Mouse (Mus musculus) limb, embryonic 11.5 days (tissue): ENCODE data around the gene Luzp2. TPM values are rescaled to one million over a fixed set of nuclear protein-coding genes. Genes with fewer than 3 reads are reported as not detected.

ENCODE experiments used
- ATAC-seq: fragments of 200-750 bp; cut with Nextera tagmentation; 2 replicates; pipeline ENCODE4 v1.8.0; 2017; ENCODE audit warnings: low read depth; ENCODE audit not compliant: insufficient number of reproducible peaks, low FRiP score, low TSS enrichment
- DNase-seq: peaks from one replicate; pipeline ENCODE4 v3.0.0-alpha.2; 2015; ENCODE audit warnings: low spot score
- H3K27ac ChIP-seq: fragments of 300-500 bp; sonication (generic); replicated peaks from 2 replicates; pipeline ENCODE4 v1.5.1; 2014; ENCODE audit warnings: low read depth, mild to moderate bottlenecking, low read length
- H3K27me3 ChIP-seq: fragments of 300-500 bp; sonication (generic); 2 replicates; pipeline ENCODE4 v1.6.1; 2014; ENCODE audit warnings: mild to moderate bottlenecking, low read length, mixed read lengths; ENCODE audit not compliant: control insufficient read depth, insufficient read depth
- H3K36me3 ChIP-seq: fragments of 300-500 bp; sonication (generic); 2 replicates; pipeline ENCODE4 v1.6.1; 2014; ENCODE audit warnings: mild to moderate bottlenecking, low read length, moderate library complexity, mixed read lengths; ENCODE audit not compliant: control insufficient read depth, insufficient read depth
- H3K4me1 ChIP-seq: fragments of 300-500 bp; sonication (generic); 2 replicates; pipeline ENCODE4 v1.6.1; 2014; ENCODE audit warnings: low read length, mixed read lengths; ENCODE audit not compliant: control insufficient read depth, insufficient read depth
- H3K4me2 ChIP-seq: fragments of 300-500 bp; sonication (generic); 2 replicates; pipeline ENCODE4 v1.6.1; 2014; ENCODE audit warnings: low read depth, mild to moderate bottlenecking, moderate library complexity; ENCODE audit not compliant: severe bottlenecking
- H3K4me3 ChIP-seq: fragments of 300-500 bp; sonication (generic); 2 replicates; pipeline ENCODE4 v1.5.1; 2014; ENCODE audit warnings: low read depth, low read length
- H3K9ac ChIP-seq: fragments of 300-500 bp; sonication (generic); 2 replicates; pipeline ENCODE4 v1.6.1; 2014; ENCODE audit warnings: mild to moderate bottlenecking, low read length
- H3K9me3 ChIP-seq: fragments of 300-500 bp; sonication (generic); 2 replicates; pipeline ENCODE4 v1.6.1; 2016; ENCODE audit warnings: low read length; ENCODE audit not compliant: control insufficient read depth
- WGBS: fragments of 180-500 bp; shearing (Covaris S2); extraction: QIAGEN DNeasy Blood & Tissue Kit; methylation state at CpG from one replicate; pipeline ENCODE4 v1.1.7; 2014; 5-methylcytosine and 5-hydroxymethylcytosine counted together
- polyA plus RNA-seq: library from polyadenylated mRNA; unstranded; fragments of >200 nt; fragmentation: Nextera tagmentation; extraction: Ambion mirVana; gene quantifications from 2 replicates; pipeline ENCODE4 v1.2.1, GENCODE M21; 2014

Gene Luzp2
- polyA plus RNA-seq, 1 experiment from 2014 or later, result 0.97 TPM

DNA sequence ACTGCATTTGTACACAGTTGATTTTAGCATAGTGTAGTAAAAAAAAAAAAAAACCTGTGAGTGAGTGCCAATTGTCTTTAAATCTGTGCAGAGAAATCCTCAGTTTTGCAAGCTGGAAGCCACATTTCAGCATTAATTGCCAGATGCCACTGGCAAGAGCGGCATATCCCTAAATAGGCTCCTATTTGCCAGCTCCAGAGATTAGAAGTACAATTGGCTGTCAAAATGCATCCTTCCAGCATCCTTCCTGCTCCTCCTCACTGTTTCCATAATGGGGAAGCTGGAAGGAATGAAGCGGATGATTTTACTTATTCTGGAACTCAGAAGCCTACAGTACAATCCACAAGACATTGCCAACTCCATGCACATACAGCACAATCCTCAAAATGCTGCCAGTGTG is 354.2 kb downstream of the Luzp2 start:
- no peak overlapping the region for H3K27ac ChIP-seq
- no peaks in the 10 kb centered on the region for H3K9me3 ChIP-seq
- no peaks in the 10 kb centered on the region for H3K27me3 ChIP-seq
- DNase-seq, result no peak
- no peak overlapping the region for H3K4me3 ChIP-seq
- ATAC-seq, result no peak
- 89% methylated on average over 2 of the region's 2 CpGs for WGBS
- H3K9ac ChIP-seq, result no peak overlapping the region
- no peaks in the 10 kb centered on the region for H3K4me1 ChIP-seq
- H3K4me2 ChIP-seq, result no peak overlapping the region
- H3K36me3 ChIP-seq, result no peaks in the 10 kb centered on the region

DNA sequence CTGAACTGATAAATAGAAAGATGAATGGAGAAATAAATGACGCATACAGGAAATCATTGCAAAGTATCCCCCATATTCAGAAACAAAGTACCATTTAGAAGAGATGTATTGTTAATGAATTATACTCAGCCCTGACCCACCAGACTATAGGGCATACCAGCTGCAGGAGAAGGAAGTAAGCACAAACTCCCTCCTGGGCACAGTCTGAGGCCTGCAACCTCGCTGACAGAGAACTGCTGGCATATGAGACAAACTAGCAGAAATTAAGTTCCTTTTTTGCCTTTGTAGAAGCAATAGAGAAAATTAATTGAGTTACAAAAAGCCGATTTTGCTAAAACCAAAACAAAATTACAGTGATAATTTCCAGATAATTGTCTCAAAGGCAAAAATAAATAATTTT is 355.4 kb downstream of the Luzp2 start:
- Histone ChIP-seq H3K9me3 (no peaks in the 10 kb centered on the region), H3K36me3 (no peaks in the 10 kb centered on the region), H3K4me1 (no peaks in the 10 kb centered on the region), H3K27me3 (no peaks in the 10 kb centered on the region), H3K4me2 (no peak overlapping the region), H3K27ac (no peak overlapping the region), H3K4me3 (no peak overlapping the region), H3K9ac (no peak overlapping the region)
- 73% methylated on average over 3 of the region's 3 CpGs for WGBS
- no peak for DNase-seq
- no peak for ATAC-seq

DNA sequence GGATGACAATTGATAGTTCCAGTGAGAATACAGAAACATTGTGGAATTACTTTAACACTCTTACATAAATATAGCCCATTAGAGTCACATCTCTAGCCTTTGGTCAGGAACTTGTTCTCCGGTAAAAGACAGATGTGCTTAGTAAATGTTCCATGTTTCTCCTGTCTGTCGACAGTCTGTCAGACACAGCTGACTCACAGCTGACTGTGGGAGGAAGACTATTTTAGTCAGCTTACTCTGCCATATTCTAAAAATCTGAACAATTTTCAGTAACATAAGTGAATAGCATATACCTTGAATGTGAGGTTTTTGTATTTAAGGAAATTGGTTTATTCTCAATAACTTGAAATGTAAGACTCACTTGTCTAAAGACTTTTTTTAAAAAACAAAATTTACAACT is 363.5 kb downstream of the Luzp2 start:
- no peaks in the 10 kb centered on the region for H3K27me3 ChIP-seq
- H3K27ac ChIP-seq, result no peak overlapping the region
- no peaks in the 10 kb centered on the region for H3K9me3 ChIP-seq
- DNase-seq (no peak), ATAC-seq (no peak)
- 93% methylated on average over 2 of the region's 2 CpGs for WGBS
- H3K4me1 ChIP-seq, result no peaks in the 10 kb centered on the region
- H3K4me2 ChIP-seq, result no peak overlapping the region
- H3K9ac ChIP-seq, result no peak overlapping the region
- H3K4me3 ChIP-seq, result no peak overlapping the region
- no peaks in the 10 kb centered on the region for H3K36me3 ChIP-seq

DNA sequence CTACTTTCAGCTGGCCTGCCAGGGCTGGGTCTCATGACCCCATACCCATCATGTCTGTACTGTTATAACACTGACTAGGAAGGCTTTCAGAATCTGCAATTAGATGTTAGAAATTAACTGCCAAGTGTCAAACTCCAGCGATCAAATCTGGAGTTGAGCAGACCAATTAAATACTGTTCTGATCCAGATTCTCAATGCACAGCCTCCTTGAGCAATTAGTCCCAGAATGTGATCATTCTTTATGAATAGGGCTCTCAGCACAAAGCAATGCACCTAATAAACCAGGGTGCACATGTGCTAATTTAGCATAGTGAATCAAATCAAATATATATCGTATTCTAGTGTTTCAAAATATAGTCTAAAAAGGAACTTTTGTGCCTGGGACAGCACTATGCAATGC is 387.7 kb downstream of the Luzp2 start:
- no peak for DNase-seq
- no peaks in the 10 kb centered on the region for H3K36me3 ChIP-seq
- no peaks in the 10 kb centered on the region for H3K4me1 ChIP-seq
- no peaks in the 10 kb centered on the region for H3K27me3 ChIP-seq
- ATAC-seq, result no peak
- H3K9me3 ChIP-seq, result no peaks in the 10 kb centered on the region
- H3K4me3 ChIP-seq, result no peak overlapping the region
- 81% methylated on average over 2 of the region's 2 CpGs for WGBS
- H3K9ac ChIP-seq, result no peak overlapping the region
- H3K4me2 ChIP-seq, result no peak overlapping the region
- no peak overlapping the region for H3K27ac ChIP-seq

DNA sequence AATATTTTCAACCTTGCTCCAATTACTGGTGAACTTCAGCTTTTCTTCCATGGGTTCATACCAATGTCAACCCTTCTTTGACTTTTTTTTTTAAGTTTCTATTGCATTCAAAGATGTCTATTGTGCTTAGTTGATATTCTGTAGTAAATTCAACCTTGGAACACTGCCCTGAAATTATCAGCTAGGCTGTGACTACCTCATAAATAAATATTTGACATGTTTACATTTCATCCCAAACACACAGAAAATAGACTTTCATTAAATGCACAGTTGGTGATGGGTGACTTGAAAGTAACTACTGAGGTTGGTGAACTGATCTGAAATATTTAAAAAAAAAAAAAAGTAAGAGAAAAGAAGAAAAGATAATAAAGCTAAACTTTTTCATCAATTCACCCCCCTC is 394.1 kb downstream of the Luzp2 start:
- Histone ChIP-seq H3K27me3 (no peaks in the 10 kb centered on the region), H3K4me3 (no peak overlapping the region), H3K4me2 (no peak overlapping the region), H3K36me3 (no peaks in the 10 kb centered on the region), H3K9me3 (no peaks in the 10 kb centered on the region), H3K27ac (no peak overlapping the region), H3K4me1 (no peaks in the 10 kb centered on the region), H3K9ac (no peak overlapping the region)
- no peak for DNase-seq
- ATAC-seq, result no peak
